Mouse (Mus musculus) cerebellum, adult 2 months (tissue): Measurements from ENCODE around the gene Med29. TPM values are rescaled to one million over a fixed set of nuclear protein-coding genes. Genes with fewer than 3 reads are reported as not detected.
A peak's percentile ranks its signal among the peaks of the same experiment; 100 is the strongest.

ENCODE experiments used
- DNase-seq, 2 experiments: peaks; one replicate each; pipeline ENCODE4 v3.0.0; 2021
- H3K27ac ChIP-seq: fragments of 200-500 bp; 2 replicates; pipeline ENCODE4 v1.5.1; 2012; ENCODE audit warnings: low read length, control low read depth, inconsistent platforms; ENCODE audit not compliant: insufficient read depth
- H3K27me3 ChIP-seq: fragments of 200-500 bp; 2 replicates; pipeline ENCODE4 v1.6.1; 2012; ENCODE audit warnings: inconsistent platforms, mild to moderate bottlenecking, low read length, moderate library complexity; ENCODE audit not compliant: control insufficient read depth, insufficient read depth
- H3K4me1 ChIP-seq: fragments of 200-500 bp; 2 replicates; pipeline ENCODE4 v1.6.1; 2011; ENCODE audit warnings: low read length; ENCODE audit not compliant: control insufficient read depth, insufficient read depth
- H3K4me3 ChIP-seq: fragments of 200-500 bp; replicated peaks from 2 replicates; pipeline ENCODE3; 2011; ENCODE audit warnings: mild to moderate bottlenecking, low read depth, low read length, control low read depth; ENCODE audit not compliant: insufficient read depth
- CTCF ChIP-seq: fragments of 200-500 bp; IDR thresholded peaks from 2 replicates; pipeline ENCODE4 v1.5.1; 2011; ENCODE audit warnings: low read depth, mild to moderate bottlenecking, control low read depth, low read length, moderate library complexity, borderline replicate concordance; ENCODE audit not compliant: insufficient read depth
- POLR2A ChIP-seq: fragments of 200-500 bp; IDR thresholded peaks from 2 replicates; pipeline ENCODE4 v1.6.1; 2011; ENCODE audit warnings: low read length, control low read depth, borderline replicate concordance; ENCODE audit not compliant: insufficient read depth
- WGBS: fragments of 180-500 bp; shearing (Covaris S2); methylation state at CpG from one replicate; pipeline ENCODE4 v1.1.7; 2018; 5-methylcytosine and 5-hydroxymethylcytosine counted together
- polyA plus RNA-seq: library from polyadenylated mRNA; depleted of rRNA; stranded (reverse); fragments of >200 nt; gene quantifications from 2 replicates; pipeline ENCODE4 v1.2.3, GENCODE M21; 2012

Gene Med29
- polyA plus RNA-seq, 1 experiment, result 49.5 TPM

DNA sequence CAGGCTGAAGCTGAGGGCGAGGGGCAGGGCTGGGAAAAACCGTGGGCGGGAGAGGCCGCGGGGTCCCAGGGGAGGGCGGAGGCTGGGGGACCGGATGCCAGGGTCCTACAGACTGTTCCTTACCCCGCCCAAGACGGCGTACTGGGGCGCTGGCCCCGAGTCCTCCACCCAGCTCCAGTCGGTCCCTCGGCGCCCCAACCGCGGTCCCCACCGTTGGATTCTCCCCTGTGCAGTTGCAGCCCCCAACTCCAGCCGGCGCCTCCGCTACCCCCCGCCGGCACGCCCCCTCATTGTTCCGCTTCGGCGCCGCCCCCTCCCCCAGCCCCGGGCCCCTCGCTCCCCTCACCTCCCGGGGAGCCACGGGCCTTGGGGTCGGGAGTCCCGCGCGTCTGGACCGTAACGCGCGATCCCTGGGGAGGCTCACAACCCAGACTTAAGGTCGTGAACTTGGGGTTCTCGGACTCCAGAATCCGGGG, 21.0 kb downstream of the Med29 start:
- TF ChIP-seq POLR2A (no peak), CTCF (no peak)
- H3K4me3 ChIP-seq, result peak overlapping the region; percentile 80
- H3K4me1 ChIP-seq, result no peaks in the 10 kb centered on the region
- no peak for DNase-seq
- no peaks in the 10 kb centered on the region for H3K27me3 ChIP-seq
- 1% methylated on average over 43 of the region's 43 CpGs for WGBS
- no peak overlapping the region for H3K27ac ChIP-seq

DNA sequence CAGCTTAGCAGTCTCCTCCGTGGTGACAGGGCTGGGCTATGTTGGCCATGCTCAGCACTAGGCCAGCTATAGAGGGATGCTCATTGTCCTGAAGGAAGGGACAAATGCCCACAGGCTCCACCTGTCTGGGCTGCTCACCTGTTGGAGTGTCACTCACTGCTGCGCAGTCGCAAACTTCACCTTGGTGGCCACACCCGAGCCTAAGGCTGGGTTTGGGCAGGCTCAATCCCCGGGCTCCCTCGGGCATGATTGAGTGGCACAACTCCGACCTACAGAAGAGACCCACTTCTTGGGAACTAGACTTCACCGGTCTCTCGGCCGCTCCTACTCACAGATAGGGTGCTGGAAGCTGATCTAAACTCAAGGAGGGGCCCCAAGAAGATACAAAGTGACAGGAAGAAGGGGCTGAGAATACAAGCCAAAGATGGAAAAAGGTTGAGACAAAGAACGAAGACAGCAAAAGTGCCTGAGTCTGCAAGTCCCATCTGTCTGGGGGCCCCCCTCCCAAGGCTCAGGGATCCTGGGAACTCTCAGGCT, 21.5 kb downstream of the Med29 start:
- no peak for DNase-seq

DNA sequence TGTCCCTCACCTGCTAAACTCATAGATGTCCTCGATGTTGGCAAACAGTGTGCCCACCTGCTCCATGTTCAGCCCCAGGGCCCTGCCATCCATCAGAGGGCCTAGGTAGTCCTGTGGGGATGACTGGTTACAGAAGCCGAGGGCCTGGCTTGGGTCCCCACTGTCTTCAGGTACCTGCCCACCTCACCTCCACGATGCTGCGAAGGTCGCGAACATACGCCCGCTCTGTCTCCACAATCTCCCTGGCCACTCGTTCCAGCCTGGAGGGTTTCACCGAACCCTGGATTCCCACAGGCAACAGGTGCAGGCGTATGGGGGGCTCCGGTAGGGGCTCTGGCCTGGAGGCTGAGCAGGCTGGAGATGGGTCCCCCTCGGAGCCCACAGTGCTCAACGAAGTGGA, 22.5 kb downstream of the Med29 start:
- Histone ChIP-seq H3K27ac (no peak overlapping the region), H3K4me1 (no peaks in the 10 kb centered on the region), H3K27me3 (no peaks in the 10 kb centered on the region), H3K4me3 (no peak overlapping the region)
- WGBS, result 86% methylated on average over 14 of the region's 14 CpGs
- TF ChIP-seq CTCF (no peak), POLR2A (no peak)
- DNase-seq, result no peak

More for the DNA sequence above, 21.5 kb downstream of the Med29 start:
- no peaks in the 10 kb centered on the region for H3K4me1 ChIP-seq
- 15% methylated on average over 11 of the region's 11 CpGs for WGBS
- no peak overlapping the region for H3K27ac ChIP-seq
- no peak overlapping the region for H3K4me3 ChIP-seq
- no peaks in the 10 kb centered on the region for H3K27me3 ChIP-seq
- TF ChIP-seq CTCF (no peak), POLR2A (no peak)

DNA sequence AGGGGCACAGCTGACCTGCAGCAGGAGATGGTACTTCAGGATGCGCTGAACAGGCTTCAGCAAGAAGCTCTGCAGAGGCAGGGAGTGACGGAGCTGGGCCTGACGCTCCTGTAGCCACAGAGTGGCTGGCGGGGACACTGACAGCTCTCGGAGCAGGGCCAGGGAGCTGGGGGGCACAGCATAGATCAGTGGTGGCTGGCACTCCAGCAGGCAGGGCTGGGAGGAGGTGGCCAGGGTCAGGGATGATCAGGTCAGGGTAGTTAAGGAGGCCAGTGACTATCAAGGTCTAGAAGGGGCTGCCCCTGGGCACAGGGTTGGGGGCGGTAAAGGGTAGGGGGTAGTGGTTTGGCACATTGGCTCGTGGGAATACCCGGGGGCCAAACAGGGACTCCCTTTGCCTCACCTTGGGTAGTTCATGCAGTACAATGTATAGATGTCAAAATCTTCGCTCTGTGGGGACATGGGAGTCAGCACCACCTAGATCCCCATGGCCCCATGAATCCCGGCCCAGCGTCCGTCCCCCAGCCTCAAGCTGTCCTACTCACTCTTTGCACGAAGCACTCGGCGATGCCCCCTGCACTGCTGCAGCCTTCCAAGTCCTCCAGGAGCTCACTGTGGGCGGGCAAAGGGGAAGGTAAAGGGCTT, 24.1 kb downstream of the Med29 start:
- Histone ChIP-seq H3K4me1 (no peaks in the 10 kb centered on the region), H3K4me3 (no peak overlapping the region), H3K27me3 (no peaks in the 10 kb centered on the region), H3K27ac (no peak overlapping the region)
- DNase-seq, result no peak
- WGBS, result 74% methylated on average over 16 of the region's 16 CpGs
- TF ChIP-seq CTCF, result no peak
- no peak for TF ChIP-seq POLR2A

DNA sequence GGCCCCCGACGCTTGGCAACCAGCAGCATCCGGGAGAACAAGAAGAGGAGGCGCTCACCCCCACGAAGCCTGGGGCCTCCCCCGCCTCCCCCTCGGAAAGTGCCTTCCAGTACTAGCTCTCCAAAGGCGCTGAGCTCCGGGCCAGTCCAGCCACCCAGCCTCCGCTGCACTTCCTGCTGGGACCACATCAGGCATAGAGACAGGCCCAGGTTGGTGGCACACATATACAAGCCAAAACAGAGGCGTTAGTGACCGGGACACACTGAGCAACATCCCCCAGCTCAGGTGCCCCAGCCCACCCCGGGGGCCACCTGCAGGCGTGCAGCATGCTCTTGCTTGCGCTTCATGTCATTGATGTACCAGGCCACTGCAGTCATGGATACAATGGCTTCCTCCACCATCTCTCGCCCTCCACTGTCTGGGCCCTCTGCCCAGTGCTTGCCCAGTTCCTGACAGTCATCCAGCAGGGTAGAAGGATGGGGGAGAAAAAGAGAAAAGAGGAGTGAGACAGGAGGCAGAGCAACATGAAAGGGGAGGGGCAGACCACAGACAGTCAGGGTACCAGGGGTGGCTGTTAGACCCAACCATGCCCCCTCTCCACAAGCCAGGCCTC, 24.7 kb downstream of the Med29 start:
- DNase-seq, result no peak
- no peaks in the 10 kb centered on the region for H3K4me1 ChIP-seq
- no peak for TF ChIP-seq POLR2A
- WGBS, result 45% methylated on average over 16 of the region's 16 CpGs
- no peak overlapping the region for H3K4me3 ChIP-seq
- no peaks in the 10 kb centered on the region for H3K27me3 ChIP-seq
- H3K27ac ChIP-seq, result no peak overlapping the region

DNA sequence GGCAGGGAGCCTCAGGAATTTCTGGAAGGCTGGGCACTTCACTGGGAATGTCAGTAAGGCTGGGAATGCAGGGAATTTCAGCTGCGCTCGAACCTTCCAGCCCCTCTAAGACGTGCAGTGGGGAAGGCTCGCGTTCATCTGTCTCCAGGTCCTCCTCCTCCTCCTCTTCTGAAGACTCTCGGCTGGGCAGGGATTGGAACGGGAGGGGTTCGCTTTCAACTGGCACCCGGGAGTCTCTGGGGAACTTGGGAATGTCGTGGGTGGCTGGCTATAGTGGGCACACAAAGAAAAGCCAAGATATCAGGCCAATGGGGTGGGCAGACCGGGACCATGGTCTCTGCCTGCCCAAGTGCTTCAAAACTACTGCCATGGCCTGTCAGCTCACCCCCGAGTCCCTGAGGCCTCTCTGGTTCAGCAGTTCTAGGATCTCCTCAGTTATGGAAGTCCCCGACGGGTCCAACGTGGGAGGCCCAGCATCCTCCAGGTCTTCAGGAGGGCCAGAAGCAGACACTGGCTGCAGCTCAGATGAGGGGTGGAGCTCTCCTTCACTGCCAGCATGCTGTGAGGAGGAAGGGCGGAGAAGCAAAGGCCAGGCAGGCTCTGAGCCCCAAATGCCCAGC, 30.0 kb downstream of the Med29 start:
- 55% methylated on average over 16 of the region's 16 CpGs for WGBS
- TF ChIP-seq POLR2A, result no peak
- TF ChIP-seq CTCF, result no peak
- no peaks in the 10 kb centered on the region for H3K4me1 ChIP-seq
- H3K27ac ChIP-seq, result no peak overlapping the region
- no peaks in the 10 kb centered on the region for H3K27me3 ChIP-seq
- no peak for DNase-seq
- H3K4me3 ChIP-seq, result no peak overlapping the region

DNA sequence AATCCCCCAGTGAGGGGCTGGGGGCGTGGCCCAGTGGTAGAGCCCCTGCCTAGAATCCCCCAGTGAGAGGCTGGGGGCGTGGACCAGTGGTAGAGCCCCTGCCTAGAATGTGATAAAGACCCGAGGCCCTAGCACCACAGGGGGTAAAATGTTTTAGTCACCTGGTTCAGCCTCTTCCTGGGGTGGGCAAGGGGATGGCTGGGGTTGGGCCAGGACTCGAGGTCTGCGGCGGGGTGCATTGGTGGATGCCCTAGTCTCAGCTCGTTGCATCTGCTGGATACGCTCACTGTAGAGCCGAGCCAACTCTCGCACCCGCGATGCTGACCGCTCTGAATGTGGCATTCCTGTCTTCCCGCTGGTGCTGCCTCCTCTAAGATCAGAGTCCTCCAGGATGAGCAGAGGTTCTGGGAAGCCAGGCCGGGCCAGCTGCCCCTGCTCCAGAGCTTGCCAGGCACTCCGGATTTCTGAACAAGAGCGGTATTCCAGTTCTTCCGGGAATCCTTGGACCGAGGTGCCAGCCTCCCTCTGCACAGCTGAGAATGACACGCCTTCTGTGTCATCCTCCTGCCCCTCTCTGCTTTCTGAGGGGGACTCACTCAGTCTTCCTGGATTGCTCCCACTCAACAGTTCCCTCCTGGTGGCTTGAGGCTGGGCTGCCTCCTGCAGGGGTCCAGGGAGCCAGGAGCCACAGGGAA, 30.7 kb downstream of the Med29 start:
- Histone ChIP-seq H3K4me3 (no peak overlapping the region), H3K4me1 (no peaks in the 10 kb centered on the region), H3K27ac (no peak overlapping the region), H3K27me3 (no peaks in the 10 kb centered on the region)
- WGBS, result 82% methylated on average over 20 of the region's 20 CpGs
- no peak for DNase-seq
- no peak for TF ChIP-seq POLR2A
- TF ChIP-seq CTCF, result no peak

DNA sequence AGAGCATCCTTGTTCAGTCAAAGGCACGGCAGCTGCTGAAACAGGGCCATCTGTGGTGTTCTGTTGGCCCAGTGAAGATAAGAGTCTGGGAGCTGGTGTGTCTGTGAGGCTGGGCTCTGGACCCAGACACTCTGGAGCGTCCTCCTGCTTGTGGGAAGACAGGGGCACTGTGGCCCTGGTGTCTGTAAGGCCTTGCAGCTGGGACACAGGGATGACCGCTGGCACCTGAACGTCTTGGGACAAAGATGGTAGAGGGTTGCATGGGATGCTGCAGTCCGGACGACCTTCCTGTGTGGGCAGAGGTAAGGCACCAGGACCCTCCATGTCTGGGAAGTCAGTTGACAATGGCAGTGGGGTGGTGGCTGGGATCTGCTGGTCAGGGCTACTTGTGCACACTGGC, 32.2 kb downstream of the Med29 start:
- Histone ChIP-seq H3K4me3 (no peak overlapping the region), H3K4me1 (no peaks in the 10 kb centered on the region), H3K27me3 (no peaks in the 10 kb centered on the region), H3K27ac (no peak overlapping the region)
- no peak for DNase-seq
- 85% methylated on average over 6 of the region's 6 CpGs for WGBS
- TF ChIP-seq CTCF (no peak), POLR2A (no peak)
